Comparison of ENCODE assay signal across 7 mouse cellular contexts in genomic region chr12:17122881-17123280, GRCm38 (mm10). TPM values are rescaled to one million over a fixed set of nuclear protein-coding genes. Genes with fewer than 3 reads are reported as not detected.
DNase-seq lines count a peak whose midpoint lies in the region; TF ChIP-seq lines count a peak whose summit lies in the region.
"Not testable (repeated sequence)": the region's sequence is repeated elsewhere in the genome, so short reads cannot be mapped to it uniquely, and the experiment has no call there.

No protein-coding gene starts in this region.

- intact Hi-C loops in heart, adult 2 months (cut with DNase I) = not testable (repeated sequence)

- not testable (repeated sequence) for TF ChIP-seq EP300 in heart, adult 2 months (IDR thresholded peaks at IDR 0.05; ENCODE audit: insufficient read depth, low read depth, low read length)

- not testable (repeated sequence) for H3K4me3 ChIP-seq in heart, adult 2 months

- not testable (repeated sequence) for H3K79me2 ChIP-seq in heart, adult 2 months (replicated peaks; ENCODE audit: control insufficient read depth, insufficient read depth, low read length)

- not testable (repeated sequence) for H3K27ac ChIP-seq in heart, adult 2 months

- TF ChIP-seq POLR2A in heart, adult 2 months (IDR thresholded peaks at IDR 0.05; ENCODE audit: insufficient read depth, low read depth, low read length) = not testable (repeated sequence)

- 96% methylated on average over 11 of the region's 12 CpGs for WGBS in heart, adult 2 months

- H3K36me3 ChIP-seq in heart, adult 2 months (ENCODE audit: control insufficient read depth, insufficient read depth, low read length) = not testable (repeated sequence)

- peak; percentile 17 for DNase-seq in T-cell, adult 2 months (ENCODE audit: low spot score)
- peak; percentile 23 for DNase-seq in cerebellum, adult 9-10 months
- peak; percentile 7 to 24 for DNase-seq in heart, adult 2 months
- DNase-seq in kidney, adult 18-20 months = peak; percentile 8
- peak; percentile 7 for DNase-seq in lung, postnatal 25 days (ENCODE audit: low spot score)
- peak; percentile 4 to 15 for DNase-seq in spleen, adult 18-20 months
- peak; percentile 10 for DNase-seq in thymus, postnatal 14 days

- not testable (repeated sequence) for TF ChIP-seq CTCF in heart, adult 2 months (IDR thresholded peaks at IDR 0.05)

- not testable (repeated sequence) for H3K4me1 ChIP-seq in heart, adult 2 months (ENCODE audit: control insufficient read depth, insufficient read depth, low read length)

- H3K27me3 ChIP-seq in heart, adult 2 months (ENCODE audit: control insufficient read depth, insufficient read depth, low read length) = not testable (repeated sequence)

- H3K9ac ChIP-seq in heart, adult 2 months (ENCODE audit: low read depth, low read length) = not testable (repeated sequence)

RNA-seq across cellular contexts. Expression of gene Kcnf1, which starts 53.8 kb away (rescaled TPM):
- not detected for total RNA-seq in heart, adult 2 months (2021)
- 0.04 and 0.12 TPM in 2 replicates for polyA plus RNA-seq in heart, adult 2 months (2012; rRNA removed)
